Mouse (Mus musculus) cortical plate, adult 2 months (tissue): Measurements from ENCODE around the gene Fancc. TPM values are rescaled to one million over a fixed set of nuclear protein-coding genes. Genes with fewer than 3 reads are reported as not detected.

Experiments used
- H3K27ac ChIP-seq: fragments of 200-500 bp; 2 replicates; pipeline ENCODE4 v1.5.1; 2012; ENCODE audit warnings: low read length, control low read depth, inconsistent platforms; ENCODE audit not compliant: insufficient read depth
- H3K4me1 ChIP-seq: fragments of 200-500 bp; 2 replicates; pipeline ENCODE4 v1.6.1; 2011; ENCODE audit warnings: low read length; ENCODE audit not compliant: control insufficient read depth, insufficient read depth
- H3K4me3 ChIP-seq: fragments of 200-500 bp; 2 replicates; pipeline ENCODE4 v1.5.1; 2011; ENCODE audit warnings: mild to moderate bottlenecking, low read length, control low read depth; ENCODE audit not compliant: insufficient read depth
- CTCF ChIP-seq: fragments of 200-500 bp; IDR thresholded peaks from 2 replicates; pipeline ENCODE4 v1.5.1; 2011; ENCODE audit warnings: mild to moderate bottlenecking, control low read depth, low read length; ENCODE audit not compliant: insufficient read depth; ENCODE audit errors: extremely low read depth
- POLR2A ChIP-seq: fragments of 200-500 bp; IDR thresholded peaks from 2 replicates; pipeline ENCODE4 v1.6.1; 2011; ENCODE audit warnings: mild to moderate bottlenecking, low read length, control low read depth; ENCODE audit not compliant: insufficient read depth; ENCODE audit errors: extremely low read depth
- polyA plus RNA-seq: library from polyadenylated mRNA; depleted of rRNA; stranded (reverse); fragments of >200 nt; gene quantifications from 2 replicates; pipeline ENCODE4 v1.2.3, GENCODE M21; 2012

Gene Fancc
- polyA plus RNA-seq, 1 experiment, result 12.3 TPM

- no peak for TF ChIP-seq CTCF
- no peak for TF ChIP-seq POLR2A
- H3K27ac ChIP-seq, result no peak overlapping the region
- H3K4me3 ChIP-seq, result no peak overlapping the region
- H3K4me1 ChIP-seq, result no peaks in the 10 kb centered on the region
Measured at GRCm38 (mm10) chr13:63405151-63405550, 91.9 kb downstream of the Fancc start.

DNA sequence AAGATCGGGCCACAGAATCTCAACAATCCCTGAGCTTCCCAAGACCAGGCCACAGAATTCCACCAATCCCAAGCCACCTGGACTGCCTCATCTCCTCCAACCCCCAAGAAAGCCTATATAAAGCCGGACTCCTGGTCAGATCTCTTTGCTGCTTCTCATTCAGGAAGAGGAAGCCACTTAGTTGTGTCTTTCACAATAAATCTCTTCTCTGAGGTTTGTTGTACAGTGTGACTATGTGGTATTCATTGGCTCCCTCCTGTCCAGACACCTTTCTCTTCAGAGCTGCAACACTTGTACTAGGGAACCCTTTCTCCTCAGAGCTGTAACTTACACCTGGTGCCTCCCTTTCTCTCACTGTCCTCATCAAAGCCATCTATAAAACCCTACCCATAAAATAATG, 92.4 kb downstream of the Fancc start:
- TF ChIP-seq POLR2A (no peak), CTCF (no peak)
- H3K4me1 ChIP-seq, result no peaks in the 10 kb centered on the region
- H3K4me3 ChIP-seq, result no peak overlapping the region
- H3K27ac ChIP-seq, result no peak overlapping the region

DNA sequence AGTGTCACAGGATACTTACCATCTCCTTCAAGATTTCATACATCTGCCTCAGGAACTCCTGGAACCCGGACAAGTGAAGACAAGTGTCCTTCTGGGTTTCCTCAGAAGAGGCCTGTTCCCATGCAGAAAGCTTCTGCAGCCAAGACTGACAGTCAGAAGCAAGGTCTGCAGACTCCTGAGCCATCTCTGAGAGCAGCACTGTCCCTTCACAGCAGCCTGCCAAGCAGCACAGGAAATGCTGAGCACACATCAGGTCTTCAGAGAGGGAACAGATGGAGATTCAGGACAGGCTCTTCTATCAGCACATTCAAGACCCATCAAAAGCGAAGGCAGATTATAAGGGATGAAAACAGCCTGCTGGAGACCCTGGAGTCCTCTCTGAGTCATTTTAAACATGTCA, 94.3 kb downstream of the Fancc start:
- TF ChIP-seq CTCF (no peak), POLR2A (no peak)
- no peak overlapping the region for H3K27ac ChIP-seq
- H3K4me1 ChIP-seq, result no peaks in the 10 kb centered on the region
- H3K4me3 ChIP-seq, result no peak overlapping the region

DNA sequence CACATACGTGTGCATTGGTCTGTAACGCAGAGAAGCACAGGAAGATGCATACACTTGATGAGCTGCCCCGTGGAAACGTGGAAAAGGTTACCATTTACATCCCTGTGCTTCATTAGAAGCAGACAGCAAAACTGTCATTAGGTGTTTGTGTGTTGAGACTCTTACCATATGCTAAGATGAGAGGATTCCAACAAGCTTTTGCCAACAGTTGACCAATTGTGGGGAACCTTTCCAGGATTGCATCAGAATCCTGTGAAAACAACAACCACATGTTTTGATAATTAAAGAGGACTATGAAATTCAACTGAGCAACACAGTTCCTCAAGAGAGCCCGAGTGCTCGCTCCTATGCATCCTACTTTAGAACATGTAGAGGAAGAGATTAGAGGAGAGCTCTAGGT, 97.0 kb downstream of the Fancc start:
- no peak overlapping the region for H3K27ac ChIP-seq
- no peak overlapping the region for H3K4me3 ChIP-seq
- no peaks in the 10 kb centered on the region for H3K4me1 ChIP-seq
- TF ChIP-seq POLR2A (no peak), CTCF (no peak)

GRCm38 (mm10) chr13:63397420-63397819, 99.7 kb downstream of the Fancc start:
- no peaks in the 10 kb centered on the region for H3K4me1 ChIP-seq
- H3K27ac ChIP-seq, result no peak overlapping the region
- H3K4me3 ChIP-seq, result no peak overlapping the region
- TF ChIP-seq CTCF, result no peak
- TF ChIP-seq POLR2A, result no peak

DNA sequence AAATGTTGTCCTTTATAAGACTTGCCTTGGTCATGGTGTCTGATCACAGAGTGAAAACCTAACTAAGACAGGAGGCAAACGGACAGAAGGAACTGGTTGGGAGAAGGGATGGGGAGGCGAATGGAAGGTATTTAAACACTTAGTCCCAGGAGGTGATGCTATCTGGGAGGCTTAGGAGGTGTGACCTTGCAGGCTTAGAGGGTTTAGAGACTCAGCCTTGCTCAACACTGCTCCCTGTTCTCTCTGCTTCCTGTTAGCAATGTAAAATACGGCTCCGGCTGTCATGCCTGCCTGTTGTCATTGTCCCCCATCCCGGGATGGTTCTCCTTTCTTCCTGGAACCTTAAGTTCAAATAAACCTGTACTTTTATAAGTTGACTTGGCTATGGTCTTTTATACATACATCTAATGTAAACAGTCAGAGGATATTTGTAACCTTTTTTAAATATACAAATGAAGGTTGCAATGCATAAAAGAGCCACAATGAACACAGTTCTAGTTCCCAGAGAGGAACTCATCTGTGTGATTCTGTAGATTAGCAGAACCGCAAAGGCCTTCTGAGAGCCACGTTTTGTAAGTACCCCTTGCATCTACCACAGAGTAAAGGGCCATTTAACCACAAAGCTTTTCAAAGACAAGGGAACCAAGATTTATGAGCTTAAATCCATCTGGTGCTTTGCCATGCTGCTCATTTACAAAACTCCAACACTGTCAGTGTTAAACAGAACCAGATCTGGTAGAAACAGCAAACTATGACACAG, 102.6 kb downstream of the Fancc start:
- H3K27ac ChIP-seq, result no peak overlapping the region
- H3K4me1 ChIP-seq, result no peaks in the 10 kb centered on the region
- H3K4me3 ChIP-seq, result no peak overlapping the region
- TF ChIP-seq POLR2A (no peak), CTCF (no peak)

- H3K27ac ChIP-seq, result no peak overlapping the region
- TF ChIP-seq POLR2A (no peak), CTCF (no peak)
- no peaks in the 10 kb centered on the region for H3K4me1 ChIP-seq
- H3K4me3 ChIP-seq, result no peak overlapping the region
Measured at GRCm38 (mm10) chr13:63385234-63385633, 111.8 kb downstream of the Fancc start.

DNA sequence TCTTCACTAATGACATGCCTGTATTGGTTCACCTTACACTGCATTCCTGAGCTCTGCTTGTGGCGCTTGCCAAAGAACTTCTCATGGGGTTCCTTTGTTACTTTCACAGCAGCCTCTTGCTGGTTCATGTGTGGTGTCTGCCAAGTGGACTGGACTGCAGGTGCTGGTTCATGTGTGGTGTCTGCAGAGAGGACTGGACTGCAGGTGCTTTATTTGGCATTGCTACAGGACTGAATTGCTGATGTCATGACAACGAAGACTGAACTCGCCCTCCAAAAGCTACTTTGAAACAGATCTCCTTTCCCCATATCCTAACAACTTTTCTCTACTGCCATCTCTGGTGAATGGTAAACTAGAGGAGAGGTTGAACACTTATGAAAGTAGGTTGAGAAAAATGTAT, 112.3 kb downstream of the Fancc start:
- TF ChIP-seq POLR2A (no peak), CTCF (no peak)
- no peak overlapping the region for H3K4me3 ChIP-seq
- no peak overlapping the region for H3K27ac ChIP-seq
- H3K4me1 ChIP-seq, result no peaks in the 10 kb centered on the region

DNA sequence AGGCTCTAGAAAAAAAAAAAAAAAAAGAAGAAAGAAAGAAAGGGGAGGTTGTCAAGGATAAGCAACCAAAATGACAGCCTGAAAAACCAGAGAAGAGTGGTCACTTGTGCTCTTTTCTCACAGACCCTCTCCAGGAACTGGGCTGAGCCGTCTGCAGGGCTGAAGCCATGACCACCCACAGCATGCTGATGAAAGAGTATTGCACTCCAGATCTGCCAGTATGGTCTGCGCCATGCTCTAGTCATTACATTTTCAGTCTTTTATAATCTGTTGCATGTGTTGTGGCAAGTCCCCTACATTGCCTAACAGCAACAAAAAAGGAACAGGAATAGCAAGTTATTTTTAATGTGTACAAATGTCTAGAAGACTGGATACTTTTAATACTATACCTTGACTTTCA, 114.9 kb downstream of the Fancc start:
- TF ChIP-seq POLR2A (no peak), CTCF (no peak)
- Histone ChIP-seq H3K4me1 (no peaks in the 10 kb centered on the region), H3K4me3 (no peak overlapping the region)

DNA sequence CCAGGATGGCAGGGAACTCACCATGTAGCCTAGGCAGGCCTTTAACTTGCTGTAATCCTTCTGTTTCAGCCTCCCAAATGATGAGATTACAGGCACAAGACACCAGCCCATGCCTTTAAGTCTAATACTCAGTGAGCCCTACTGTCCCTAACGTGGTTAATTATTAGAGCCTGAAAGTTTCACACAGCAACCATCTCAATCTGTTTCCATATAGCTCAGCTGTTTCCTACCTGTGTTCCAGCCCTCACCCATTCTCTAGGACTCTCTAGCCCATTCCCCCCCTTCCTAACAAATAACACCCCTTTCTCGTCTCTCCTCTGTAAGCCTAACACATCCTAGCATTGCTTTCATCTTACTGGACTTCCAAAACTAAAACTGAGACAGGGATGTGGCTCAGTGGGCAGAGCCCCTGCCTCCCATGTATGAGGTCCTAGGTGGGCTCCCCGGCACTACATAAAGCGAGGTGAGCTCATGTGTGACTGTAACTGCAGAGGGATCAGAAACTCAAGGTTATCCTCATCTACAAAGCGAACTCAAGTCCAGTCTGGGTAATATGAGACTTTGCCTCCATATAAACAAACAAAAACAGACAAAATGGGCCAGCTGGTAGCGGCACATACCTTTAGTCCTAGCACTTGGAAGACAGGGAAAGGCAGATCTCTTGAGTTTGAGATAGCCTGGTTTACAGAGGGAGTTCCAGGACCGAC, 123.5 kb downstream of the Fancc start:
- H3K4me3 ChIP-seq, result no peak overlapping the region
- no peak overlapping the region for H3K27ac ChIP-seq
- no peaks in the 10 kb centered on the region for H3K4me1 ChIP-seq
- TF ChIP-seq POLR2A, result no peak
- no peak for TF ChIP-seq CTCF

More for the DNA sequence above, 114.9 kb downstream of the Fancc start:
- H3K27ac ChIP-seq, result no peak overlapping the region
